Mouse (Mus musculus): ENCODE results near the gene Kansl1. TPM values are rescaled to one million over a fixed set of nuclear protein-coding genes. Genes with fewer than 3 reads are reported as not detected.

Kansl1 gene
- total and polyA plus RNA-seq, 3 experiments = 17.3 to 48.4 (median 24.7) TPM

GRCm38 (mm10) chr11:104467698-104468097 lies 963 bp downstream of the Kansl1 start:
- H3K36me3 ChIP-seq (replicated peaks in 1 of 2; ENCODE audit: control insufficient read depth in 1 of 2, insufficient read depth in 1 of 2, low read length in 1 of 2) = peaks cover 18 to 41% of the 10 kb centered on the region in 2 experiments
- H3K4me1 ChIP-seq (ENCODE audit: control insufficient read depth in 1 of 2, insufficient read depth in 2 of 2) = peaks cover 5 to 45% of the 10 kb centered on the region in 2 experiments
- no peaks in the 10 kb centered on the region for H3K27me3 ChIP-seq (replicated peaks)
- DNase-seq (ENCODE audit: extremely low read depth) = no peak
- dilution Hi-C loops (cut with MboI; ENCODE audit: extremely low pct_ligation_motif_present, extremely low pct_unique_long_range_greater_than_20kb, low sequenced_read_pairs) (no loop called here), in situ Hi-C loops (cut with MboI; ENCODE audit: low pct_ligation_motif_present, low pct_unique_long_range_greater_than_20kb, low sequenced_read_pairs) (loop anchor here (10.0 kb wide), 1 partner anchor 163 kb away; no protein-coding TSS in a partner anchor)
- no peaks in the 10 kb centered on the region for H3K9me3 ChIP-seq (replicated peaks; ENCODE audit: low read length)
- TF ChIP-seq ETS1 (conservative IDR thresholded peaks at IDR 0.05; ENCODE audit: low read depth, low read length) = no peak
- TF ChIP-seq RAD21 (IDR thresholded peaks at IDR 0.05; ENCODE audit: low read depth, low read length) = no peak
- no peak for TF ChIP-seq TBP (conservative IDR thresholded peaks at IDR 0.05; ENCODE audit: low read depth, low read length)
- no peak for TF ChIP-seq POLR2A (IDR thresholded peaks at IDR 0.05; ENCODE audit: low read depth, low read length)
- no peak for TF ChIP-seq GABPA (IDR thresholded peaks at IDR 0.05; ENCODE audit: insufficient replicate concordance, low read depth, low read length)
- TF ChIP-seq IRF4 (IDR thresholded peaks at IDR 0.05; ENCODE audit: low read depth, low read length) = no peak
- no peak for TF ChIP-seq MAZ (IDR thresholded peaks at IDR 0.05; ENCODE audit: low read depth, low read length)
- no peak for TF ChIP-seq MXI1 (IDR thresholded peaks at IDR 0.05; ENCODE audit: low read depth, low read length)
- TF ChIP-seq ZKSCAN1 (IDR thresholded peaks at IDR 0.05; ENCODE audit: borderline replicate concordance, low read depth, low read length) = no peak
- TF ChIP-seq SIN3A (IDR thresholded peaks at IDR 0.05; ENCODE audit: low read length) = no peak
- no peak for TF ChIP-seq CHD2 (IDR thresholded peaks at IDR 0.05; ENCODE audit: low read length)
- no peak for TF ChIP-seq USF1 (IDR thresholded peaks at IDR 0.05; ENCODE audit: low read depth, low read length)
- no peak for TF ChIP-seq MAX (IDR thresholded peaks at IDR 0.05; ENCODE audit: low read length)
- no peak overlapping the region for H3K27ac ChIP-seq (ENCODE audit: insufficient read depth, low read depth)
- H3K4me3 ChIP-seq (replicated peaks in 1 of 3; ENCODE audit: low read depth in 2 of 3, low read length in 2 of 3, poor library complexity in 1 of 3) = no peak overlapping the region
- H3K79me2 ChIP-seq (replicated peaks; ENCODE audit: control insufficient read depth, extremely low read depth, insufficient read depth, poor library complexity, severe bottlenecking) = peaks cover 28% of the 10 kb centered on the region
- peak overlapping the region; percentile 51 for H3K4me2 ChIP-seq (ENCODE audit: insufficient read depth, low read depth, poor library complexity, severe bottlenecking)
- H3K9ac ChIP-seq (ENCODE audit: insufficient read depth, low read depth) = no peak overlapping the region

GRCm38 (mm10) chr11:104461551-104461950 lies 7.1 kb downstream of the Kansl1 start:
- no peak for TF ChIP-seq KAT2A (IDR thresholded peaks at IDR 0.05; ENCODE audit: insufficient replicate concordance, low read length)
- no peak for TF ChIP-seq PAX5 (IDR thresholded peaks at IDR 0.05; ENCODE audit: low read length)
- peak in 1 of 2 experiments; percentile 92; a peak in 3 of 4 replicates for TF ChIP-seq CTCF (conservative IDR thresholded peaks at IDR 0.05 in 1 of 2, IDR thresholded peaks at IDR 0.05 in 1 of 2; ENCODE audit: low read depth in 2 of 2, low read length in 2 of 2)
- TF ChIP-seq ETS1 (conservative IDR thresholded peaks at IDR 0.05; ENCODE audit: low read depth, low read length) = no peak
- TF ChIP-seq JUND (conservative IDR thresholded peaks at IDR 0.05; ENCODE audit: low read depth, low read length) = peak; percentile 36; the same call in 1 of the 2 replicates
- TF ChIP-seq SMC3 (IDR thresholded peaks at IDR 0.05; ENCODE audit: low read depth, low read length) = peak; percentile 84
- no peak for TF ChIP-seq CHD2 (IDR thresholded peaks at IDR 0.05; ENCODE audit: low read length)
- no peak for TF ChIP-seq BHLHE40 (IDR thresholded peaks at IDR 0.05; ENCODE audit: low read depth, low read length)
- TF ChIP-seq ZNF384 (IDR thresholded peaks at IDR 0.05; ENCODE audit: low read depth, low read length) = peak; percentile 32; the same call in 1 of the 2 replicates
- TF ChIP-seq RAD21 (IDR thresholded peaks at IDR 0.05; ENCODE audit: low read depth, low read length) = peak; percentile 78
- peaks cover 1 to 29% of the 10 kb centered on the region in 2 experiments for H3K4me1 ChIP-seq (ENCODE audit: control insufficient read depth in 1 of 2, insufficient read depth in 2 of 2)
- in situ Hi-C loops (cut with MboI; ENCODE audit: low pct_ligation_motif_present, low pct_unique_long_range_greater_than_20kb, low sequenced_read_pairs) = loop anchor here (10.0 kb wide), 1 partner anchor 157 kb away; no protein-coding TSS in a partner anchor
- peak; percentile 86 for DNase-seq (ENCODE audit: extremely low read depth)
- H3K9me3 ChIP-seq (replicated peaks; ENCODE audit: low read length) = no peaks in the 10 kb centered on the region
- no peak overlapping the region for H3K27ac ChIP-seq (ENCODE audit: insufficient read depth, low read depth)
- H3K27me3 ChIP-seq (replicated peaks) = no peaks in the 10 kb centered on the region
- H3K4me2 ChIP-seq (ENCODE audit: insufficient read depth, low read depth, poor library complexity, severe bottlenecking) = no peak overlapping the region
- dilution Hi-C loops (cut with MboI; ENCODE audit: extremely low pct_ligation_motif_present, extremely low pct_unique_long_range_greater_than_20kb, low sequenced_read_pairs) = no loop called here
- H3K79me2 ChIP-seq (replicated peaks; ENCODE audit: control insufficient read depth, extremely low read depth, insufficient read depth, poor library complexity, severe bottlenecking) = peaks cover 31% of the 10 kb centered on the region
- no peak overlapping the region for H3K4me3 ChIP-seq (replicated peaks in 1 of 3; ENCODE audit: low read depth in 2 of 3, low read length in 2 of 3, poor library complexity in 1 of 3)
- no peak overlapping the region for H3K9ac ChIP-seq (ENCODE audit: insufficient read depth, low read depth)
- peaks cover 29 to 68% of the 10 kb centered on the region in 2 experiments for H3K36me3 ChIP-seq (replicated peaks in 1 of 2; ENCODE audit: control insufficient read depth in 1 of 2, insufficient read depth in 1 of 2, low read length in 1 of 2)

All from CH12.LX (cell line).